Mouse (Mus musculus): ENCODE data around the gene Rbfox2. TPM values are rescaled to one million over a fixed set of nuclear protein-coding genes. Genes with fewer than 3 reads are reported as not detected.
A peak's percentile ranks its signal among the peaks of the same experiment; 100 is the strongest.

Gene Rbfox2
- total and polyA plus RNA-seq, 3 experiments, result 0.89 TPM; not detected in 2

- no peaks in the 10 kb centered on the region for H3K9me3 ChIP-seq (replicated peaks; ENCODE audit: low read length)
- in situ Hi-C loops (cut with MboI; ENCODE audit: low pct_ligation_motif_present, low pct_unique_long_range_greater_than_20kb, low sequenced_read_pairs), result no loop called here
- dilution Hi-C loops (cut with MboI; ENCODE audit: extremely low pct_ligation_motif_present, extremely low pct_unique_long_range_greater_than_20kb, low sequenced_read_pairs), result no loop called here
- no peaks in the 10 kb centered on the region for H3K4me1 ChIP-seq (ENCODE audit: control insufficient read depth in 1 of 2, insufficient read depth in 2 of 2)
- H3K27me3 ChIP-seq (replicated peaks), result peaks cover 79% of the 10 kb centered on the region
- no peaks in the 10 kb centered on the region for H3K36me3 ChIP-seq (replicated peaks in 1 of 2; ENCODE audit: control insufficient read depth in 1 of 2, insufficient read depth in 1 of 2, low read length in 1 of 2)
- H3K9ac ChIP-seq (ENCODE audit: insufficient read depth, low read depth), result no peak overlapping the region
- TF ChIP-seq TBP (conservative IDR thresholded peaks at IDR 0.05; ENCODE audit: low read depth, low read length) (no peak), CTCF (conservative IDR thresholded peaks at IDR 0.05 in 1 of 2, IDR thresholded peaks at IDR 0.05 in 1 of 2; ENCODE audit: low read depth in 2 of 2, low read length in 2 of 2) (0 out of 4 replicates have a peak, but pooled peaks of 1 of the 2 experiments have one; percentile 4)
- no peak overlapping the region for H3K4me2 ChIP-seq (ENCODE audit: insufficient read depth, low read depth, poor library complexity, severe bottlenecking)
- DNase-seq (ENCODE audit: extremely low read depth), result no peak
- no peak overlapping the region for H3K4me3 ChIP-seq (replicated peaks in 1 of 3; ENCODE audit: low read depth in 2 of 3, low read length in 2 of 3, poor library complexity in 1 of 3)
- no peak overlapping the region for H3K27ac ChIP-seq (ENCODE audit: insufficient read depth, low read depth)
- H3K79me2 ChIP-seq (replicated peaks; ENCODE audit: control insufficient read depth, extremely low read depth, insufficient read depth, poor library complexity, severe bottlenecking), result no peaks in the 10 kb centered on the region
These were observed 36.2 kb upstream of the Rbfox2 start for GRCm38 (mm10) chr15:77342962-77343526.

- TF ChIP-seq CTCF (conservative IDR thresholded peaks at IDR 0.05 in 1 of 2, IDR thresholded peaks at IDR 0.05 in 1 of 2; ENCODE audit: low read depth in 2 of 2, low read length in 2 of 2) (peak in 1 of 2 experiments; percentile 51; a peak in 2 of 4 replicates), RAD21 (IDR thresholded peaks at IDR 0.05; ENCODE audit: low read depth, low read length) (peak; percentile 6), ETS1 (conservative IDR thresholded peaks at IDR 0.05; ENCODE audit: low read depth, low read length) (no peak), GABPA (IDR thresholded peaks at IDR 0.05; ENCODE audit: insufficient replicate concordance, low read depth, low read length) (no peak)
- Histone ChIP-seq H3K27ac (ENCODE audit: insufficient read depth, low read depth) (no peak overlapping the region), H3K9me3 (replicated peaks; ENCODE audit: low read length) (no peaks in the 10 kb centered on the region), H3K4me1 (ENCODE audit: control insufficient read depth in 1 of 2, insufficient read depth in 2 of 2) (no peaks in the 10 kb centered on the region), H3K4me3 (replicated peaks in 1 of 3; ENCODE audit: low read depth in 2 of 3, low read length in 2 of 3, poor library complexity in 1 of 3) (no peak overlapping the region), H3K9ac (ENCODE audit: insufficient read depth, low read depth) (no peak overlapping the region), H3K36me3 (replicated peaks in 1 of 2; ENCODE audit: control insufficient read depth in 1 of 2, insufficient read depth in 1 of 2, low read length in 1 of 2) (no peaks in the 10 kb centered on the region), H3K27me3 (replicated peaks) (peaks cover 74% of the 10 kb centered on the region), H3K4me2 (ENCODE audit: insufficient read depth, low read depth, poor library complexity, severe bottlenecking) (no peak overlapping the region), H3K79me2 (replicated peaks; ENCODE audit: control insufficient read depth, extremely low read depth, insufficient read depth, poor library complexity, severe bottlenecking) (no peaks in the 10 kb centered on the region)
- in situ Hi-C loops (cut with MboI; ENCODE audit: low pct_ligation_motif_present, low pct_unique_long_range_greater_than_20kb, low sequenced_read_pairs) (no loop called here), dilution Hi-C loops (cut with MboI; ENCODE audit: extremely low pct_ligation_motif_present, extremely low pct_unique_long_range_greater_than_20kb, low sequenced_read_pairs) (no loop called here)
- no peak for DNase-seq (ENCODE audit: extremely low read depth)
These were observed 35.2 kb upstream of the Rbfox2 start for GRCm38 (mm10) chr15:77342005-77342404.

GRCm38 (mm10) chr15:77340581-77340980 is 33.8 kb upstream of the Rbfox2 start:
- no peak overlapping the region for H3K4me3 ChIP-seq (replicated peaks in 1 of 3; ENCODE audit: low read depth in 2 of 3, low read length in 2 of 3, poor library complexity in 1 of 3)
- H3K27me3 ChIP-seq (replicated peaks), result peaks cover 66% of the 10 kb centered on the region
- no peak for DNase-seq (ENCODE audit: extremely low read depth)
- H3K79me2 ChIP-seq (replicated peaks; ENCODE audit: control insufficient read depth, extremely low read depth, insufficient read depth, poor library complexity, severe bottlenecking), result no peaks in the 10 kb centered on the region
- H3K9ac ChIP-seq (ENCODE audit: insufficient read depth, low read depth), result no peak overlapping the region
- H3K27ac ChIP-seq (ENCODE audit: insufficient read depth, low read depth), result no peak overlapping the region
- H3K4me1 ChIP-seq (ENCODE audit: control insufficient read depth in 1 of 2, insufficient read depth in 2 of 2), result no peaks in the 10 kb centered on the region
- no peak overlapping the region for H3K4me2 ChIP-seq (ENCODE audit: insufficient read depth, low read depth, poor library complexity, severe bottlenecking)
- no peaks in the 10 kb centered on the region for H3K9me3 ChIP-seq (replicated peaks; ENCODE audit: low read length)
- in situ Hi-C loops (cut with MboI; ENCODE audit: low pct_ligation_motif_present, low pct_unique_long_range_greater_than_20kb, low sequenced_read_pairs) (no loop called here), dilution Hi-C loops (cut with MboI; ENCODE audit: extremely low pct_ligation_motif_present, extremely low pct_unique_long_range_greater_than_20kb, low sequenced_read_pairs) (no loop called here)
- no peaks in the 10 kb centered on the region for H3K36me3 ChIP-seq (replicated peaks in 1 of 2; ENCODE audit: control insufficient read depth in 1 of 2, insufficient read depth in 1 of 2, low read length in 1 of 2)
- no peak for TF ChIP-seq ETS1 (conservative IDR thresholded peaks at IDR 0.05; ENCODE audit: low read depth, low read length)
- TF ChIP-seq BHLHE40 (IDR thresholded peaks at IDR 0.05; ENCODE audit: low read depth, low read length), result no peak
- TF ChIP-seq MAX (IDR thresholded peaks at IDR 0.05; ENCODE audit: low read length), result no peak
- TF ChIP-seq JUND (conservative IDR thresholded peaks at IDR 0.05; ENCODE audit: low read depth, low read length), result no peak
- no peak for TF ChIP-seq PAX5 (IDR thresholded peaks at IDR 0.05; ENCODE audit: low read length)
- no peak for TF ChIP-seq TBP (conservative IDR thresholded peaks at IDR 0.05; ENCODE audit: low read depth, low read length)
- no peak for TF ChIP-seq EP300 (IDR thresholded peaks at IDR 0.05; ENCODE audit: low read length)
- TF ChIP-seq USF2 (conservative IDR thresholded peaks at IDR 0.05; ENCODE audit: low read depth, low read length), result no peak
- TF ChIP-seq CHD2 (IDR thresholded peaks at IDR 0.05; ENCODE audit: low read length), result no peak
- TF ChIP-seq NELFE (IDR thresholded peaks at IDR 0.05; ENCODE audit: low read depth, low read length), result no peak
- TF ChIP-seq POLR2AphosphoS2 (IDR thresholded peaks at IDR 0.05; ENCODE audit: low read depth, low read length), result no peak
- TF ChIP-seq USF1 (IDR thresholded peaks at IDR 0.05; ENCODE audit: low read depth, low read length), result no peak
